In the genomic region with DNA sequence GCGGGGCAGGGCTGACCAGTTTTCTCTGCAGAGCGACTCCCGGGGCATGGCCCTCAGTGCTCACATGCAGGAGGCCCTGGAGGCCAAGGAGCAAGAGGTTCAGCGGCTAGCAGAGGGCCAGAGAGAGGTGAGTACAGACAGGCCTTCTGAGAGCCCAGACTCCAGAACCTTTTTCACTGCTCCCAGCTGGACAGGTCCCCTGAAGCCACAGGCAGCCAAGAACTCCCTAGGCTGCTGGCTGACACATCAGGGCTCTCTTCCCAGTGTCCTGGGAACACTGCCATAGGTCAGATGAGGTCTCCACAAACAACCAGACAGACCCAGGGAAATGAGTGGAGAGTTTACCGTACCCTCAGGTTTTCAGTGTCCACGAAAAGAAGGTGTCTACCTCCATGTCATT, we compare ENCODE assay signal across 8 mouse cellular contexts. TPM values are rescaled to one million over a fixed set of nuclear protein-coding genes. Genes with fewer than 3 reads are reported as not detected.
DNase-seq lines count a peak whose midpoint lies in the region; ATAC-seq and TF ChIP-seq lines count a peak whose summit lies in the region.

No protein-coding gene starts in this region.

- peak; percentile 80 to 86 for DNase-seq in adrenal gland, adult (ENCODE audit: inconsistent age in 2 of 2, low spot score in 1 of 2)
- DNase-seq in adrenal gland, postnatal 4 days (ENCODE audit: low spot score in 2 of 2), result no peak
- no peak for DNase-seq in thymus, adult 2 months
- no peak for DNase-seq in thymus, adult 18-20 months
- DNase-seq in kidney, adult 9 months, result peak; percentile 75
- peak; percentile 67 for DNase-seq in ovary, postnatal 36 days (ENCODE audit: low spot score)
- no peak for DNase-seq in left cerebral cortex, adult 2 months (ENCODE audit: extremely low spot score in 1 of 2, low spot score in 2 of 2)

- H3K36me3 ChIP-seq in thymus, adult 2 months (ENCODE audit: control insufficient read depth, insufficient read depth, low read length), result no peaks in the 10 kb centered on the region
- H3K36me3 ChIP-seq in hindbrain, embryonic 13.5 days, result no peaks in the 10 kb centered on the region

- H3K27me3 ChIP-seq in thymus, adult 2 months (ENCODE audit: control insufficient read depth, insufficient read depth, low read length), result no peaks in the 10 kb centered on the region
- H3K27me3 ChIP-seq in hindbrain, embryonic 13.5 days, result 0 out of 2 replicates have a peak, but pooled peaks cover 3% of the 10 kb centered on the region

- H3K27ac ChIP-seq in thymus, adult 2 months (ENCODE audit: control insufficient read depth, insufficient read depth, low read length), result peak overlapping the region; percentile 10; the same call in 1 of the 2 replicates
- no peak overlapping the region for H3K27ac ChIP-seq in hindbrain, embryonic 13.5 days
- H3K27ac ChIP-seq in left cerebral cortex, adult 2 months, result no peak overlapping the region

- intact Hi-C loops in left cerebral cortex, adult 2 months (cut with DNase I), result no loop called here

- 82% methylated on average over 6 of the region's 6 CpGs for WGBS in thymus, adult 2 months
- 64% methylated on average over 6 of the region's 6 CpGs for WGBS in hindbrain, embryonic 13.5 days

- H3K9me3 ChIP-seq in hindbrain, embryonic 13.5 days, result no peaks in the 10 kb centered on the region

- no peak for ATAC-seq in hindbrain, embryonic 13.5 days (ENCODE audit: low FRiP score)

- TF ChIP-seq POLR2A in thymus, adult 2 months (IDR thresholded peaks at IDR 0.05; ENCODE audit: control insufficient read depth, extremely low read depth, insufficient read depth, low read length, poor library complexity), result no peak

- no peak overlapping the region for H3K4me2 ChIP-seq in hindbrain, embryonic 13.5 days

- H3K9ac ChIP-seq in hindbrain, embryonic 13.5 days, result no peak overlapping the region

- TF ChIP-seq CTCF in thymus, adult 2 months (IDR thresholded peaks at IDR 0.05; ENCODE audit: borderline replicate concordance, control insufficient read depth, extremely low read depth, insufficient read depth, low read length, poor library complexity), result no peak
- no peak for TF ChIP-seq CTCF in left cerebral cortex, adult 2 months (IDR thresholded peaks at IDR 0.05)

- peaks cover 46% of the 10 kb centered on the region for H3K4me1 ChIP-seq in thymus, adult 2 months (replicated peaks; ENCODE audit: control insufficient read depth, insufficient read depth, low read length)
- H3K4me1 ChIP-seq in hindbrain, embryonic 13.5 days (replicated peaks), result peaks cover 9% of the 10 kb centered on the region; the same call in 1 of the 2 replicates

- H3K4me3 ChIP-seq in thymus, adult 2 months (ENCODE audit: control insufficient read depth, insufficient read depth, low read length), result no peak overlapping the region
- H3K4me3 ChIP-seq in hindbrain, embryonic 13.5 days, result no peak overlapping the region
- no peak overlapping the region for H3K4me3 ChIP-seq in left cerebral cortex, adult 2 months

RNA-seq across cellular contexts. Expression of a gene that starts 22.3 kb away (rescaled TPM):
- 1 to 10 TPM; 1.4 to 1.7 TPM for total RNA-seq in adrenal gland, postnatal 4 days (2021)
- 8.3 and 8.9 TPM in 2 replicates for polyA plus RNA-seq in thymus, adult 2 months (2012; rRNA removed)
- polyA plus RNA-seq in hindbrain, embryonic 13.5 days (2015; fragmentation: Nextera tagmentation; extraction: Ambion mirVana), result 0.22 TPM in 1 of 2 replicates, not detected in the other
- total RNA-seq in left cerebral cortex, adult 2 months (2021), result under 1 TPM in 1 of 2 experiments, not detected in 1; 0.32 TPM

RNA-seq across cellular contexts. Expression of a gene that starts 45.5 kb away (rescaled TPM):
- total RNA-seq in adrenal gland, postnatal 4 days (2021), result 10 to 100 TPM; 33.7 to 36.0 TPM
- 28.4 and 31.1 TPM in 2 replicates for polyA plus RNA-seq in thymus, adult 2 months (2012; rRNA removed)
- polyA plus RNA-seq in hindbrain, embryonic 13.5 days (2015; fragmentation: Nextera tagmentation; extraction: Ambion mirVana), result 56.5 and 56.9 TPM in 2 replicates
- total RNA-seq in left cerebral cortex, adult 2 months (2021), result 10 to 100 TPM; 40.6 to 64.4 TPM

Comparison
In these comparisons a context has a peak if more than half of its experiments do, and no peak if none do; other contexts are left out.
1. DNase-seq: peak in adrenal gland, adult (2 of 2), kidney, adult 9 months (single experiment) and ovary, postnatal 36 days (single experiment); none in adrenal gland, postnatal 4 days (0 of 2), thymus, adult 2 months (single experiment), thymus, adult 18-20 months (0 of 2) and left cerebral cortex, adult 2 months (0 of 2).